Mouse (Mus musculus) MEL (cell line): ENCODE results near the gene Egfem1. TPM values are rescaled to one million over a fixed set of nuclear protein-coding genes. Genes with fewer than 3 reads are reported as not detected.

Experiments
- DNase-seq: peaks from one replicate; pipeline ENCODE4 v3.0.0; 2011; ENCODE audit warnings: low read depth, low spot score
- H3K27ac ChIP-seq: 2 replicates; pipeline ENCODE4 v1.5.1; 2012; ENCODE audit warnings: low read depth, mild to moderate bottlenecking, control low read depth, low read length, moderate library complexity; ENCODE audit not compliant: control insufficient read depth
- H3K27me3 ChIP-seq, 2 experiments: fragments of 150-350 bp in 1 of 2; sonication (generic) in 1 of 2; 2 replicates each; pipeline ENCODE4 v1.6.1; 2012; ENCODE audit warnings: low read length in 2 of 2, mild to moderate bottlenecking in 2 of 2, improper control_type of control experiment in 1 of 2, moderate library complexity in 1 of 2; ENCODE audit not compliant: insufficient read depth in 2 of 2, control insufficient read depth in 1 of 2
- H3K36me3 ChIP-seq, 2 experiments: 2 replicates each; pipeline ENCODE4 v1.6.1; 2012 to 2014; ENCODE audit warnings: low read length in 2 of 2, improper control_type of control experiment in 1 of 2, inconsistent platforms in 1 of 2, mild to moderate bottlenecking in 1 of 2; ENCODE audit not compliant: insufficient read depth in 2 of 2, control insufficient read depth in 1 of 2
- H3K4me1 ChIP-seq, 2 experiments: fragments of 150-350 bp in 1 of 2; sonication (generic) in 1 of 2; 2 replicates each; pipeline ENCODE4 v1.6.1; 2012; ENCODE audit warnings: low read length in 2 of 2, improper control_type of control experiment in 1 of 2, mild to moderate bottlenecking in 1 of 2; ENCODE audit not compliant: insufficient read depth in 2 of 2, control insufficient read depth in 1 of 2
- H3K4me3 ChIP-seq, 2 experiments: fragments of 150-350 bp in 1 of 2; sonication (generic) in 1 of 2; 2 replicates each; pipeline ENCODE4 v1.5.1; 2012; ENCODE audit warnings: low read depth in 2 of 2, low read length in 2 of 2, mild to moderate bottlenecking in 2 of 2, moderate library complexity in 2 of 2, control low read depth in 1 of 2, improper control_type of control experiment in 1 of 2; ENCODE audit not compliant: control insufficient read depth in 1 of 2, insufficient read depth in 1 of 2
- H3K79me2 ChIP-seq: 2 replicates; pipeline ENCODE4 v1.6.1; 2012; ENCODE audit warnings: mild to moderate bottlenecking, low read length, moderate library complexity; ENCODE audit not compliant: control insufficient read depth, poor library complexity, insufficient read depth
- H3K9ac ChIP-seq: 2 replicates; pipeline ENCODE4 v1.6.1; 2012; ENCODE audit warnings: low read depth, mild to moderate bottlenecking, control low read depth, low read length, moderate library complexity; ENCODE audit not compliant: control insufficient read depth, poor library complexity, severe bottlenecking
- H3K9me3 ChIP-seq: fragments of 150-350 bp; sonication (generic); replicated peaks from 2 replicates; pipeline ENCODE4 v1.6.1; 2012; ENCODE audit warnings: mild to moderate bottlenecking, low read length, improper control_type of control experiment, moderate library complexity; ENCODE audit not compliant: insufficient read depth
- CTCF ChIP-seq, 3 experiments: IDR thresholded peaks in 2 of 3; conservative IDR thresholded peaks in 1 of 3; 2 replicates each; pipeline ENCODE4 v1.5.1; 2011 to 2012; ENCODE audit warnings: low read length in 3 of 3, low read depth in 2 of 3, mild to moderate bottlenecking in 2 of 3, improper control_type of control experiment in 1 of 3, inconsistent platforms in 1 of 3, mixed read lengths in 1 of 3, moderate library complexity in 1 of 3; ENCODE audit not compliant: control insufficient read depth in 1 of 3, insufficient read depth in 1 of 3, poor library complexity in 1 of 3, severe bottlenecking in 1 of 3
- GABPA ChIP-seq: IDR thresholded peaks from 2 replicates; pipeline ENCODE4 v1.6.1; 2012; ENCODE audit warnings: low read depth, mild to moderate bottlenecking, inconsistent platforms, low read length, improper control_type of control experiment, moderate library complexity
- HCFC1 ChIP-seq: IDR thresholded peaks from 2 replicates; pipeline ENCODE4 v1.6.1; 2012; ENCODE audit warnings: low read depth, mild to moderate bottlenecking, inconsistent platforms, low read length, improper control_type of control experiment, moderate library complexity
- JUND ChIP-seq: IDR thresholded peaks from 2 replicates; pipeline ENCODE4 v1.6.1; 2011; ENCODE audit warnings: low read depth, mild to moderate bottlenecking, improper control_type of control experiment, low read length
- MEF2A ChIP-seq: IDR thresholded peaks from 2 replicates; pipeline ENCODE4 v1.6.1; 2014; ENCODE audit warnings: low read depth, mild to moderate bottlenecking, inconsistent platforms, low read length, improper control_type of control experiment; ENCODE audit not compliant: poor library complexity, insufficient replicate concordance, severe bottlenecking; ENCODE audit errors: extremely low read depth
- MXI1 ChIP-seq: IDR thresholded peaks from 2 replicates; pipeline ENCODE4 v1.6.1; 2011; ENCODE audit warnings: mild to moderate bottlenecking, low read depth, low read length, improper control_type of control experiment
- MYB ChIP-seq: IDR thresholded peaks from 2 replicates; pipeline ENCODE4 v1.6.1; 2011; ENCODE audit warnings: mild to moderate bottlenecking, low read depth, low read length, improper control_type of control experiment
- POLR2A ChIP-seq, 2 experiments: IDR thresholded peaks; 2 replicates each; pipeline ENCODE4 v1.6.1; 2011 to 2012; ENCODE audit warnings: low read length in 2 of 2, mild to moderate bottlenecking in 2 of 2, control low read depth in 1 of 2, improper control_type of control experiment in 1 of 2, low read depth in 1 of 2, moderate library complexity in 1 of 2; ENCODE audit not compliant: control insufficient read depth in 1 of 2, insufficient read depth in 1 of 2, poor library complexity in 1 of 2
- POLR2AphosphoS5 ChIP-seq: IDR thresholded peaks from 2 replicates; pipeline ENCODE4 v1.6.1; 2012; ENCODE audit warnings: low read depth, borderline replicate concordance, mild to moderate bottlenecking, inconsistent platforms, low read length, moderate library complexity, mixed read lengths
- USF1 ChIP-seq: IDR thresholded peaks from 2 replicates; pipeline ENCODE4 v1.6.1; 2014; ENCODE audit warnings: low read depth, mild to moderate bottlenecking, inconsistent platforms, low read length, improper control_type of control experiment, moderate library complexity
- USF2 ChIP-seq, 2 experiments: IDR thresholded peaks; 2 replicates each; pipeline ENCODE4 v1.6.1; 2011 to 2012; ENCODE audit warnings: improper control_type of control experiment in 2 of 2, low read length in 2 of 2, borderline replicate concordance in 1 of 2, inconsistent platforms in 1 of 2, low read depth in 1 of 2, mild to moderate bottlenecking in 1 of 2; ENCODE audit not compliant: insufficient read depth in 1 of 2
- ZMIZ1 ChIP-seq: IDR thresholded peaks from 2 replicates; pipeline ENCODE4 v1.6.1; 2012; ENCODE audit warnings: low read depth, mild to moderate bottlenecking, inconsistent platforms, low read length, improper control_type of control experiment, moderate library complexity
- polyA plus RNA-seq, 2 experiments: library from polyadenylated mRNA; stranded (reverse) in 1 of 2; unstranded in 1 of 2; fragments of >175 nt in 1 of 2; fragments of >200 nt in 1 of 2; gene quantifications; 2 replicates each; pipeline versions ENCODE4 v1.2.1 to v1.2.4; 2012; ENCODE audit warnings: low replicate concordance in 2 of 2, low read depth in 1 of 2; ENCODE audit not compliant: insufficient read length in 2 of 2, insufficient read depth in 1 of 2, missing spikeins in 1 of 2
- total RNA-seq: library from RNA; depleted of rRNA; stranded (reverse); fragments of 300-350 nt; gene quantifications from 2 replicates; pipeline ENCODE4 v1.2.3, GENCODE M21; 2012

The Egfem1 gene
- total and polyA plus RNA-seq, 3 experiments, result not detected

GRCm38 (mm10) chr3:29183615-29184198 is 101.9 kb downstream of the Egfem1 start:
- no peaks in the 10 kb centered on the region for H3K36me3 ChIP-seq
- no peaks in the 10 kb centered on the region for H3K9me3 ChIP-seq
- H3K27me3 ChIP-seq, result no peaks in the 10 kb centered on the region
- H3K9ac ChIP-seq, result no peak overlapping the region
- H3K27ac ChIP-seq, result no peak overlapping the region
- DNase-seq, result no peak
- no peaks in the 10 kb centered on the region for H3K4me1 ChIP-seq
- H3K4me3 ChIP-seq, result no peak overlapping the region
- no peaks in the 10 kb centered on the region for H3K79me2 ChIP-seq
- TF ChIP-seq MXI1 (no peak), JUND (no peak), GABPA (no peak), MYB (no peak), USF2 (IDR thresholded peaks at IDR 0.05; ENCODE audit: borderline replicate concordance in 1 of 2, insufficient read depth in 1 of 2, low read depth in 1 of 2, low read length in 2 of 2) (no peak), POLR2AphosphoS5 (no peak), CTCF (IDR thresholded peaks at IDR 0.05 in 2 of 3, conservative IDR thresholded peaks at IDR 0.05 in 1 of 3; ENCODE audit: control insufficient read depth in 1 of 3, insufficient read depth in 1 of 3, low read depth in 2 of 3, low read length in 3 of 3, poor library complexity in 1 of 3, severe bottlenecking in 1 of 3) (no peak), ZMIZ1 (no peak), USF1 (no peak), POLR2A (IDR thresholded peaks at IDR 0.05; ENCODE audit: control insufficient read depth in 1 of 2, insufficient read depth in 1 of 2, low read depth in 1 of 2, low read length in 2 of 2, poor library complexity in 1 of 2) (no peak)

- H3K27ac ChIP-seq, result no peak overlapping the region
- no peaks in the 10 kb centered on the region for H3K4me1 ChIP-seq
- H3K79me2 ChIP-seq, result no peaks in the 10 kb centered on the region
- H3K9ac ChIP-seq, result no peak overlapping the region
- H3K9me3 ChIP-seq, result no peaks in the 10 kb centered on the region
- no peak overlapping the region for H3K4me3 ChIP-seq
- TF ChIP-seq MEF2A (no peak), CTCF (IDR thresholded peaks at IDR 0.05 in 2 of 3, conservative IDR thresholded peaks at IDR 0.05 in 1 of 3; ENCODE audit: control insufficient read depth in 1 of 3, insufficient read depth in 1 of 3, low read depth in 2 of 3, low read length in 3 of 3, poor library complexity in 1 of 3, severe bottlenecking in 1 of 3) (no peak), HCFC1 (no peak)
- H3K36me3 ChIP-seq, result no peaks in the 10 kb centered on the region
- H3K27me3 ChIP-seq, result no peaks in the 10 kb centered on the region
- no peak for DNase-seq
Measured at GRCm38 (mm10) chr3:29184486-29185241, 102.8 kb downstream of the Egfem1 start.
